Mouse (Mus musculus) hindlimb bud, embryonic 11.5 days (tissue): ENCODE results near the gene Dcaf8.

ENCODE experiments used
- DNase-seq: peaks from one replicate; pipeline ENCODE4 v3.0.0-alpha.2; 2012; ENCODE audit warnings: low read depth, low spot score; ENCODE audit errors: extremely low spot score

Gene Dcaf8

DNA sequence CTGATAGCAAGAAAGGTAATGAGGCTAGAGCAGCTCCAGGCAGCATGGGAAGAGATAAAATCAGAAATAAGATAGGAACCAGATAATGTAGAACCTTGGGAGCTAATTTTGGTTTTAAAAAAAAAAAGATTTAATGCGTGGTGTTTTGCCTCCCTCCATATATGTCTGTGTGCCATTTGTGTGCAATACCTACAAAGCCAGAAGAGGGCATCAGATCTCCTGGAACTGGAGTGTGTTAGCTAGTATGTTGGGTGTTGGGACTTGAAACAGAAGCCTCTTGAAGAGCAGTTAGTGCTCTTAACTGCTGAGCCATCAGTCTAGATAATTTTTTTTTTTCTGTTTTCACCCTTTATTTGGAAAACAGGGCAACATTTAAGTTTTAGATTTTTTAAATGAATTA lies 4.3 kb upstream of the Dcaf8 start:
- no peak for DNase-seq

DNA sequence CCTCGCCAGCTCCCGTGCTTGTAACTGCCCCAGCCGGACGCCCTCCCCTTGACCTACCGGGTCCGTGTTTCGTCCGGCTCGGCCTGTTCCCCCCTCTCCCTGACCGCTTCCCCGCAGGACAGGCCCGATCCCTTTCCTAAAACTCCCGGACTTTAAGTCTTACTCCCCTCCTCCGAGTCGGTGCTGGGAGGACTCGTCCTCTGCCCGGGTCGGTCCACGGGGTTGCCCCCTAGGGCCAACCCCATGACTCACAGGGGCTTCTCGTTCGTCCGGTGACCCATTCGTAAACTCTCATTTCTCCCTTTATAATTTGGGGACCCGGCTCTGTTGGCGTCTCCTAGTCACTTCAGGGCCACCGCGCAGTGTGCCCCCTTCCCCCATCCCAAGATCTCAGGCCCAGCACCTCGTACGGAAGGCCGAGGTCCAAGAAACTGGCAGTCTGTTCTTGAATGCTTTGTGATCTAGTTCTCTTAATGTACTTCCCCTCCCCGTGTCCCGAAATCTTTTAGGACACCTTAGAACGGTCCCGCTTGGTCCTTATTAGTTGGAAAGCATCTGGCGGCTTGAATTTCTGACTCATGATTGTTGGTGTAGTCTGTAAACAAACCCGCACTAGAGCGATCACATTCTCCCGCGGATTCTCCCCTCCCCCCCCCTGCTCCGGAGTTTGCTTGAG lies 533 bp downstream of the Dcaf8 start:
- DNase-seq = no peak

DNA sequence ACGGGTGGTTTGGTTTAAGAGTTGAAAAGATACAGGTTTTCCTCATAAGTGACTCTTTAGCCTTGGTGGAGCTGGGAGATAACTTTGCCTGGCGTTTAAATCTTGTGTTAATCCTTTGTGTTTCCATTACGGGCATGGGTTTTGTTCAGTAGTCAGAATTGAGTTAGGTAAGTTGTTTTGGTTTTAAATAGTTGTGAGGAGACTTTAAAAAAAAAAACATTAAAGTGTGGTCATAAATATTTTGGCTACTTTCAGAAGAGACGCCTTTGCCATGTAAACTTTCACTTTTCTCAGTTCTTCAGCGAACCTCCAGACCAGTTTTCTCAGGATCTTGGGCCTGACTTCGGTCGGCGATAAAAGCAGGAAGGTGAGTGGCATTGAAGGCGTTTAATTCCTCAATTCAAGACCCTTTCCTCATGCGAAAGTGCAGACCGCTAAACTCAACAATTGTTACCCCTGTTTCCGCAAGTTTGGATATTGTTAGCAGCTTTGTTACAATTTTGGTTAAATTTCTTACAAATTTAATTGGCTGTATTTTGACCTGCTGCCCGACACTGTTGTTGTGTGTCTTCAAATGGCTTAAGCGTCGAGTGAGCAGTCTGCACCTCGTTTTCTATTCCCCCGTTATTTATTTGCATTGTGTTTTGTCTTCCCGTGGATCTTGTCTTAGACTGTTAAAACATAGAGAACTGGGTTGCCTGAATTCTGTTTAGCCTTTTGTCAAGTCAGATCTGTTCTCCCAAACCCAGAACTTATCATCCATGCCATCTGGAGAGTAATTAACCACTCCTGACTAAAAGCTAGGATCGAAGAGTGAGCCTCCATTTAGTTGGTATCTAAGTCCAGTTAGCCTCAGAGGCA lies 1.3 kb downstream of the Dcaf8 start:
- no peak for DNase-seq

DNA sequence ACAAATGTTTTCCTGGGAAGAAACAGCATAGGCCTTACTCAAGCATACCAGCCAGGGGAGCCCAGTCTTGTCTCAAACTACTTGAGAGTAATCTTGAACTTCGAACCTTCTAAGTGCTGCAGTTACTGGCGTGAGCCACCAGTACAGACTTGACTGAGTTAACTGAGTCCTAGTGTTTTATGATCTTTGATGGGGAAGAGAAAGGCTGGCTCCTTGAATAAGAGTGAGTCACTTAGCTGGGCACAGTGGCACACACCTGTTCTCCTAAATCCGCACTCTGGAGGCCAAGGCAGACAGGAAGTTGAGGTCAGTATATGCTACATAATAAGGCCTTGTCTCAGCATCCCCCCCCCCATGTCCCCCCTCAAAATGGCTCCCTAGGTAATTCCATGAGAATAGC lies 6.7 kb downstream of the Dcaf8 start:
- no peak for DNase-seq

DNA sequence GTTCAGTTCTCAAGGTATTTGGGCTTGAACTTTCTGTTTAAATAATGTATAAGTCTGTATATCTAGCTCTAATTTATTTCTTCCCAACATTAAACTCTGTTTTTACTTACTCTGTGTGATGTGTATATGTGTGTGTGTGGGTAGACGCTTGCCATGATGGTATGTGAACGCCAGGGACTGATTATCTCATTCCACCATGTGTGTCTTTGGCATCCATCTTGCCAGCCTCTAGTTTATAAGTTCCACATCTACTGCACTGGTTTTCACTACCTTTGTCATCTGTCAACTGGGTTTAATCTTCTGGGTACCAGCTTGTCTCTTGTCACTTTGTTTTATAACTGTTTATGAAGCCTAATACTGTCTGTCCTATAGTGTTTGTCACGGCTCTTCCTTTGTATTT lies 7.6 kb downstream of the Dcaf8 start:
- DNase-seq = no peak

DNA sequence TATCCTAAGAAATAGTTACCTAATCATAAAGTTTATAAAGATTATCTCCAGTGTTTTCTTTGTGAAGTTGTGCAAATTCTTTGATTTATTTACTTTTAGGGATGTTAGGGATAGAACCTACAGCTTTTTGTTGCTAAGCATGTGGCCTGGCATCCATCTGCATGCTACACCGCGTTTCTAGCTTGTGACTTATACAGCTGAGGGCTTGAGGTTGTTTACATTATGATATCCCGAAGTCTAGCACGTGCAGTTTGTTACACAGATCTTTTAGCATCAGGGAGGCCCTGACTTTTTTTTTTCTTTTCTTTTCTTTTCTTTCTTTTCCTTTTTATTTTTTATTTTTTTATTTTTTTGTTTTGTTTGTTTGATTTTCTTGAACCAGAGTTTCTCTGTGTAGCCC lies 12.1 kb downstream of the Dcaf8 start:
- no peak for DNase-seq

DNA sequence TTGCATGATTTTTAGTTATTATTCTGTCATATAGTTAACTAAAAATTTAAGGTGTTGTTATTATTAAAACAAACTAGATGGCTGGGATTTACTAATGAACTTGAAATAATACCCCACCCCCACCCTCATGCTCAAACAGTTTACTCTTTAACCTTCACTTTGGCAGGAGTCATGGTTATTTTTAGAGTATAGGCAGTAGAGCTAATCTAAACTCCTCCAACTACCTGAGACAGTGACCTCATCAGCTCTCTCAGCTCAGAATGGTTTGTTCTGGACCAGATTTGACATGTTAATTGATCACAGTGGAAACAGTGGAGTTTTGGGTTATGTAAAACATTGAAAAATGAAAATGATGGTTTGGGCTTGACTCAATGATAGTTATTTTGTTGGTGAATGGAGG lies 12.6 kb downstream of the Dcaf8 start:
- DNase-seq = no peak

DNA sequence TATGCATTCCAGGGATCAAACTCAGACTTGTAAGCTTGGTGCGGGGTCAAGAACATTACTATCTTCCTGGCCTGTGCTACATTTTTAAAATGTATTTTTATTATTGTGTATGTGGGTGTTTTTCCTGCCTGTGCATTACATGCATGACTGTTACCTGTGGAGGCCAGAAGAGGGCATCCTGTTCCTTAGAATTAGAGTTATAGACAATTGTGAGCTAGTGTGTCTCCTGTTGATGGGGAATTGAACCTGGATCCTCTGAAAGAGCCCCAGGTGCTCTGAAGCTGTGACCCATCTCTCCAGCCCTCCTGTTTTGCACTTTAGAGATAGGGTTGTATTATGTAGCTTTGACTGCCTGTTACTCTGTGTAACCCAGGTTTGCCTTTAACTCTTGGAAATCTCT lies 14.1 kb downstream of the Dcaf8 start:
- DNase-seq = no peak

DNA sequence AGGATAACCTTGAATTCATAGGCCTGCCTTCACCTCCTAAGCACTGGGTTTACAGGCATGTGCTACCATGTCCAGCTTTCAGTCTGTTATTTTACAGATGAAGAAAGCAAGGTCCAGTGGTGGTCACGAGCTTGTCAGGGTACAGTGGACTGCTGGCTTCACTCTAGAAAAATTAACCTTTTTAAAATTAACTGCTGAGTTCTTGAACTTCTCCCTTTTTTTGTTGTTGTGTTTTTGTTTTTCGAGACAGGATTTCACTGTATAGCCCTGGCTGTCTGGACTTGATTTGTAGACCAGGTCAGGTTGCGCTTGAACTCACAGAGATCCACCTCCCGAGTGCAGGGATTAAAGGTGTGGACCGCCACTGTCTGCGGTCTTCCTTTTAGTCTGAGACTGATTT lies 15.1 kb downstream of the Dcaf8 start:
- no peak for DNase-seq

DNA sequence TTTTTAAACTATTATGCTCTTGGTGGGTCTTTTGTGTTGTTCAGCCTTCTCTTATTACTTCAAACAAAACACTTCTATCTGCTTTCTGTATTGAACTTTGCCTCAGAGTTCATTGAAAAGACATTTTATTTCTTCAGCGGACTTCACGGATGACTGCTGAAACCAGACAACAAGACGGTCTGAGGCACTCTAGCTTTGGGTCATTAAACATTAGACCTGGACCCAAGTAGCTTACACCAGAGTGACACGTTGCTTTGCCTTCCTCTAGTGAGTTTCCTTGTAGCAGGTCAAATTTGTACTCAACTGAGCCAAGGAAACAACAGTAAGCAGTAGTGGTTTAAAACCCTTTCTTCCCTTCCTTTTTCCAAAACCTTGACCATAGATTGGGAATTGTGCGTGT lies 20.0 kb downstream of the Dcaf8 start:
- DNase-seq = no peak

DNA sequence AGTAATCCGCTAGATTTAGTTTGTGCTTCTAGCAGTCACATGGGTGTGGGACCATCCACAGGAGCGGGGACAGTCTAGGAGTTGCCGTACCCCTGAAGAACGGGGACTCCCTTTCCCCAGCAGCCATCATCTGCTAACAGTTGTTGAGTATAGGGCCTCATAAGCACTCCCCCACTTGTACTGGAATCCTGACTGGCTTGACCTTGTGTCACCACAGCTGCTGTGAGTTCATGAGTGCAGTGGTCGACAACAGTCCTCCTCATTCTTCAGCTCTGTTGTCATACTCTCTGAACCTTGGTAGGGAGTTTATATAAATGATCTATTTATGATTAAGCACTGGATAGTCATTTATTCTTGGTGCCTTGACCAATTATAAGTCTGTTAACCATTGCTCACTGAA lies 21.9 kb downstream of the Dcaf8 start:
- no peak for DNase-seq

DNA sequence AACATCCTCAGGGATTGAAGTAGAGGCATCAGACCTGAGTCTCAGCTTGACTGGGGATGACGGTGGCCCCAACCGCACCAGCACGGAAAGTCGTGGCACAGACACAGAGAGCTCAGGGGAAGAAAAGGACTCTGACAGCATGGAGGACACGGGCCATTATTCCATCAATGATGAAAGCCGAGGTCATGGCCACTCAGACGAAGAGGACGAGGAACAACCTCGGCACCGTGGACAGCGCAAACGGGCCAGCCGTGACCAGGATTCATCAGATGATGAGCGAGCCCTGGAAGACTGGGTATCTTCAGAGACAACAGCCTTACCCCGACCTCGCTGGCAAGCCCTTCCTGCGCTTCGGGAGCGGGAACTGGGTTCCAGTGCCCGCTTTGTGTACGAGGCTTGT lies 24.5 kb downstream of the Dcaf8 start:
- no peak for DNase-seq

DNA sequence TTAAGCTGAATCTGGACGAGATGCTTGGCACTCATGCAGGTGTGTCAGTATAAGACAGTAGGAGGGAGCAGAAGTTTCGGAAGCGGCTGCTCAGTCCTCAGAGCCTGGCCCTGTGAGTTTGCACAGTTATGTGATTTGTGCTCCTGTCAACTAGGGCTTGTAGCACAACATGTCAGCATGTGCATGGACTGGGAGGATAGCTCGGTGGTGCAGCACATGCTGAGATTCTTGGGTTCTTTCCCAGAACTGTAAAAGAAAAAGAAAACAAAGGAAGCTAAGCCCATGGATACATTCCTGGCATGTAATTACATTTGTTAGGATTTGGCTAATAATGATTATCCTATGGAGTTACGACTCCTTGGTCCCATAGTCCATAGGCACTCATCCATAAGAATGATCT lies 25.3 kb downstream of the Dcaf8 start:
- no peak for DNase-seq

DNA sequence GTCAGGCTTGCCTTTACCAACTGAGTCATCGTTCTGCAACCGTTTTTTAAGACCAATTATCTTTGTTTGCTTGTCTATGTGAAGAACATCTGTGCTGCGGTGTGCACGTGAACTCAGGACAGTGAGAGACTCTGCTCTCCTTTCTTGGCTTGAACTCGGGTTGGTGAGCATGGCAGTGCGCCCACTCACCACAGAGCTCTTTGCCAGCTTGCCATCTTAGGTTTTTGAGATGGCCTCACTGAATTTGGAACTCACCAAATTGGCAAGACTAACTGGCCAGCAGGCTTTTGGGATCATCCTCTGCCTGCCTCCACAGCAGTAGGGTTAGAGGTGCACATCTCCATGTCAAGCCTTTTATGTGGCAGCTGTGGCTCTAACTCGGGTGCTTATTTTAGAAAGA lies 29.9 kb downstream of the Dcaf8 start:
- DNase-seq = no peak

DNA sequence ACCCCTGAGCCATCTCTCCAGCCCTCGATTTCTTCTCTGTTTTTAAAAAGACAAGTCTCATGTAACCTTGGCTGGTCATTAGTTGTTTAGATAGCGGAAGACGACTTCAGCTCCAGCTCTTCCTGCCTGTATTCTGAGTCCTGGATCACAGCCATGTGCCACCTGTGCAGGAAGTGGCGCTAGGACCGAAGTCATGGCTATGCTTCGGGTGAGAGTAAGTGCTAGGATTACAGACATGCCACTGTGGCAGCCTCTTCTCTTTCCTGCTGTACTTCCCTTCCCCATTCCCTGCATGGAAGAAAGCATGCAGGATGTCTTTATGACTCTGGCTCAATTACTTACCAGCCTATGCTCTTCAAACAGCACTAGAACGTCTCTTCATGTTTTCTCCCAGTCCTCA lies 31.2 kb downstream of the Dcaf8 start:
- no peak for DNase-seq

DNA sequence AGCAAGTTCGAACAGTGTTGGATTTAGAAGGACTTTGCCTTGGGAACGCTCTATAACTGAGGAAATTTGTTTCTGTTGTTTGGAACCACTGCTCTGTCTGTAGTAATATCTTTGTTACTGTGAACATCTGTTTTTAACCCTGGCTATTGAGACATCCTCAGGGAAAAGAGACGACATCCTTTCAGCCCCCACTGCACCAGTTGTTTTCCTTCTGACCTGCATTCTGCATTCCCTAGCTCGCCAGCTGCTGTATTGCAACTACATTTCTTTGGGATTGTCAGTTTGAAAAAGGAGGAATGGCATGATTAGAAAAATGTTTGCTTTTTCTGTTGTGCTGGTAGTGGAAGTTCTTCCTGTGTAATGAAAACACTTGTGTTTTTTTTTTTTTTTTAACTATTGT lies 33.0 kb downstream of the Dcaf8 start:
- DNase-seq = no peak

DNA sequence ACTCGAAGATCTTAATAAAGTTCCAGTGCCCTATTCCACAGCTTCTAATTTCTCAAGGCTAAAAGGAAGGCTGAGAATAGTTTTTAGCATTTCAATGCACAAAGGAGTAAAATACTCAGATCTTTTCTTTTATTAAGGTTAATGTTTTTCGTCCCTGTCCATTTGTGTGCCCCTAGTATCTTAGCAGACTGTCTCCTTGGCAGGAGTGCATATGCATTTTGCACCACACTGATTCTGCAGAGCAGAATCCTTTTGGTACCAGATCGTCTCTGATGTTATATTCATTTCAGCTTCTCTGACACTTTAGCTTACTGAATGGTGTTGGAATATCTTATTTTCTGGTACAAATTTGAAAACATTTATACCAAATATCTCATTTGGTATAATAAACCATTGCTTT lies 33.9 kb downstream of the Dcaf8 start:
- no peak for DNase-seq

DNA sequence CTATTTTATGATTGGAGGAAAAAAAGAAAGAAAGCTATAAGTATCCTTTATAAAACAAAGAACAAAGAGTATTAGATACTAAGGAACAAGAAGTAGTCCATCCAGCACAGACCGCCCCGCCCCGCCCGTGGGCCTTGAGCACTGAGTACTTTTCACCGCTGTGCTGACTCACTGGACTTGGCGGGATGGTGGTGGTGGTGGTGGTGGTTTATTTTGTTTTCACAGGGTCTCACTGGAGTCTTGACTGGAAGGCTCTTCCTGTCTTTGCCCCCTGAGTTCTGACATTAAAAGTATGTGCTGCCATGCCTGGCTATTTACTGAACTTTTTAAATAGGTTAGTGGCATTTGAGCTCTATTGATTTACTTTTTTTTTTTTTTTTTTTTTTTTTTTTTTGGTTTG lies 35.2 kb downstream of the Dcaf8 start:
- DNase-seq = no peak

DNA sequence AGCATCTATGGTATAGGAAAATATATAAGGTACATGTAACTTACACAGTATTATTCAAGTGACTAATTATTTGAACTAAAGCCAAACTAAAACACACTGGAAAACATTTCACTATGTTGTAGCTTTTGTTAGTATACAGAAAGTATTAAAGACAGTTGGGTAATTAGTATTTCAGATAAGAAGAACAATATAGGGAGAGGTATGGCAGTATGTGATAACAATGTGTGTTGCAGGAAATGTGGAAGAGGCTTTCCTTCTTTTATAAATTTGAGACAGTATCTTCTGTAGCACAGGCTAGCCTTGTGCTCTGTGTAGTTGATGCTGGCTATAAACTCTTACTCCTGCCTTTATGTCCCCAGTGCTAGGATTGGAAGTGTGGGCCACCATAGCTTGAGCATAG lies 36.0 kb downstream of the Dcaf8 start:
- no peak for DNase-seq

DNA sequence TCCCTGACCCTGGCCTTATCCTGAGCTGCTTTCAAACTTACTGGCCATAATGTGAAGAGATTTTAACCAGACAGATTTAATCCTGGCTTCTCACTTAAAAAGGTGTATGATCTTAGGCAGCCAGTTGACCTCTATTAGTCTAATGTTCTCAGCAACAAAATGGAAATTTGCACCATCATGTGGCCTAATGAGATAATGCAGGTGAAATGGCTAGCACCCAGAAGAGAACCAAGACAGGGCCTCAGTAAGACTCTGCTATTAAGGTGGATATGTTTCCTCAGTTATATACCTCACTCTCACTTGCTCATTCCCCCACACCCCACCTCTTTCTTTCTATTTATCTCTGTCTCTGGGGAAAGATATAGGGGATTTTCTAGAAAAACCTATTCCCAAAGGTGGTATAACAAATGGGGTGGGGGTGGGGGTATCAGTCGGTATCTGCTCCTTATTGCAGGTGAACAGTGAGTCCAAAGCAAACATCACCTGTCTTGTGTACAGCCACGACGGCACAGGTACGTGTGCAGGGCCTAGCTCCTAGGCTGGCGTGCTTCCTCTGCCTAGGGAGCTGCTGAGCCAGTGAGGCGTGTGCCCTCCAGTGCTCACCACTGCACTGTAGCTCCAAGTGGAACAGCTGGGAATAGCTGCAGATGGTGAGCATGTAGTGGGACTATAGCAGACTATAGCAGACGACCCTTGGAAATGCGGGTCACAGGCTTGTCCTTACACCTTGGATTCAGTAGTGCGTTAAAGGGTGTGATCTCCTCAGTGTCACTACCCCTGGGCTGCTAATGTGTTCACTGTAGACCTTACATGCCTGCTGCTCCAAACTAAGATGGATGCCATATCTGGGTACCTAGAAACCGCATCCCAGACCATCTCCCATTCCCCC lies 38.8 kb downstream of the Dcaf8 start:
- no peak for DNase-seq

DNA sequence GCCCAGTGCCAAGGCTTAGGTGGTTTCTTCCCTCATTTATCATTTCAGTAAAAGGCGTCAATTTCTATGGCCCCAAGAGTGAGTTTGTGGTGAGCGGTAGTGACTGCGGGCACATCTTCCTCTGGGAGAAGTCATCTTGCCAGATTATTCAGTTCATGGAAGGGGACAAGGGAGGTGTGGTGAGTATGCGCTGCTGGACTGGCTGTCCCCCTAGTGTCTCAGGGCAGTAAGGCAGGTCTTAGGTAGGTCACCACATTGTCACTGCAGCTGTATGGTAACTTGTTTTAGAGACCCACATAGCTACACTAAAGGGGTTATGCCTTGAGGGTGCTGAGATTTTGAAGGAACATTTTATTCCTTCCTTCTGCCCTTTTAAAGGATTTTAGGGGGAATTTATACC lies 41.0 kb downstream of the Dcaf8 start:
- no peak for DNase-seq

DNA sequence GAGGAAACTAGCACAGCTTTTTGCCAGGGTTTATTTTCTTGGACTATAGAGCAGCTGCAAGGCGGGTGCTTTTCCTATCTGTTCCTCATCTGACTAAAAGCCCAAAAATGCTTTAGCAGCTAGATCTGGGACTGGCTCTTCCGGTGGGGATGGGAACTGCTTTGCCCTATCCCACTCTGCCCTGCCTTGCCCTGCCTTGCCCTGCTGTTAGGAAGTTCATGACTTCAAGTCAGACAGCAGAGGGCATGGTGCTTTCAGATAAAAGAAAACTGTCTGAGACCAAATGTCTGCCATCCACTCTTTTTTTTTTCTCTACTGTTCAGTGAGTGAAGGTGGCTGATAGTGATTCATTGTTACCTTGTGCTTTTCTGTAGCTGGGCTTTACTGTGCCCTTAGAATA lies 43.7 kb downstream of the Dcaf8 start:
- no peak for DNase-seq
